Mouse (Mus musculus) ES-Bruce4 (cell line): ENCODE measurements around the gene Clec1b. TPM values are rescaled to one million over a fixed set of nuclear protein-coding genes. Genes with fewer than 3 reads are reported as not detected.

Experiments
- H3K27ac ChIP-seq: 2 replicates; pipeline ENCODE4 v1.5.1; 2012; ENCODE audit warnings: low read length, inconsistent platforms; ENCODE audit not compliant: insufficient read depth
- H3K27me3 ChIP-seq: 2 replicates; pipeline ENCODE4 v1.6.1; 2012; ENCODE audit warnings: mild to moderate bottlenecking, low read length, inconsistent platforms; ENCODE audit not compliant: control insufficient read depth, poor library complexity, insufficient read depth, severe bottlenecking
- H3K36me3 ChIP-seq: 2 replicates; pipeline ENCODE4 v1.6.1; 2012; ENCODE audit warnings: inconsistent platforms, mild to moderate bottlenecking, low read length, moderate library complexity; ENCODE audit not compliant: control insufficient read depth, poor library complexity, insufficient read depth, severe bottlenecking
- H3K4me1 ChIP-seq: one replicate; pipeline ENCODE4 v1.8.1; 2011; ENCODE audit warnings: low read length; ENCODE audit not compliant: control insufficient read depth, insufficient read depth
- H3K4me3 ChIP-seq: 2 replicates; pipeline ENCODE4 v1.5.1; 2011; ENCODE audit warnings: low read depth, mild to moderate bottlenecking, low read length
- H3K9ac ChIP-seq: 2 replicates; pipeline ENCODE4 v1.6.1; 2012; ENCODE audit warnings: low read depth, mild to moderate bottlenecking, inconsistent platforms; ENCODE audit not compliant: poor library complexity, severe bottlenecking
- H3K9me3 ChIP-seq: replicated peaks from 2 replicates; pipeline ENCODE4 v1.6.1; 2012; ENCODE audit warnings: mild to moderate bottlenecking, low read length, inconsistent platforms; ENCODE audit not compliant: control insufficient read depth, poor library complexity, insufficient read depth, severe bottlenecking
- CTCF ChIP-seq: IDR thresholded peaks from one replicate; pipeline ENCODE4 v1.8.1; 2011; ENCODE audit warnings: low read depth, low read length
- EP300 ChIP-seq: IDR thresholded peaks from 2 replicates; pipeline ENCODE4 v1.6.1; 2011; ENCODE audit warnings: low read depth, low read length; ENCODE audit not compliant: insufficient read depth
- POLR2A ChIP-seq: IDR thresholded peaks from one replicate; pipeline ENCODE4 v1.8.1; 2011; ENCODE audit warnings: low read length; ENCODE audit not compliant: insufficient read depth
- polyA plus RNA-seq: library from polyadenylated mRNA; stranded (reverse); fragments of >200 nt; gene quantifications from 2 replicates; pipeline ENCODE4 v1.2.4, GENCODE M21; 2011; ENCODE audit warnings: low read depth; ENCODE audit not compliant: missing spikeins, insufficient read depth, insufficient read length

The Clec1b gene
- polyA plus RNA-seq, 1 experiment: not detected

- no peaks in the 10 kb centered on the region for H3K36me3 ChIP-seq
- H3K27ac ChIP-seq: no peak overlapping the region
- no peak overlapping the region for H3K4me3 ChIP-seq
- no peak overlapping the region for H3K9ac ChIP-seq
- no peak for TF ChIP-seq CTCF
- TF ChIP-seq EP300: no peak
- no peak for TF ChIP-seq POLR2A
- H3K4me1 ChIP-seq: no peaks in the 10 kb centered on the region
- H3K9me3 ChIP-seq: no peaks in the 10 kb centered on the region
- H3K27me3 ChIP-seq: no peaks in the 10 kb centered on the region
These were observed 13.6 kb upstream of the Clec1b start for GRCm38 (mm10) chr6:129383466-129383865.

- Histone ChIP-seq H3K4me3 (no peak overlapping the region), H3K27ac (no peak overlapping the region), H3K36me3 (no peaks in the 10 kb centered on the region), H3K9ac (no peak overlapping the region), H3K4me1 (no peaks in the 10 kb centered on the region), H3K27me3 (no peaks in the 10 kb centered on the region), H3K9me3 (no peaks in the 10 kb centered on the region)
- TF ChIP-seq CTCF (no peak), EP300 (no peak), POLR2A (no peak)
These were observed 12.1 kb upstream of the Clec1b start for GRCm38 (mm10) chr6:129385000-129385399.

- H3K27me3 ChIP-seq: no peaks in the 10 kb centered on the region
- H3K9me3 ChIP-seq: no peaks in the 10 kb centered on the region
- H3K9ac ChIP-seq: no peak within 1 kb of the TSS
- TF ChIP-seq POLR2A (no peak), CTCF (no peak), EP300 (no peak)
- no peak within 1 kb of the TSS for H3K4me3 ChIP-seq
- H3K36me3 ChIP-seq: no peaks in the 10 kb centered on the region
- no peaks in the 10 kb centered on the region for H3K4me1 ChIP-seq
- H3K27ac ChIP-seq: no peak within 1 kb of the TSS
These were observed 11.3 kb upstream of the Clec1b start, which contains the start of gene Clec12b for GRCm38 (mm10) chr6:129385774-129386173. Gene Clec12b, minus strand, starts transcription at chr6:129385874.

GRCm38 (mm10) chr6:129393087-129393720 lies 3.9 kb upstream of the Clec1b start:
- Histone ChIP-seq H3K4me1 (no peaks in the 10 kb centered on the region), H3K9me3 (no peaks in the 10 kb centered on the region), H3K27ac (no peak overlapping the region), H3K4me3 (no peak overlapping the region), H3K36me3 (no peaks in the 10 kb centered on the region), H3K9ac (no peak overlapping the region), H3K27me3 (no peaks in the 10 kb centered on the region)
- no peak for TF ChIP-seq EP300
- TF ChIP-seq POLR2A: no peak
- TF ChIP-seq CTCF: no peak

GRCm38 (mm10) chr6:129393732-129394131 lies 3.4 kb upstream of the Clec1b start:
- Histone ChIP-seq H3K4me3 (no peak overlapping the region), H3K27me3 (no peaks in the 10 kb centered on the region), H3K27ac (no peak overlapping the region), H3K9me3 (no peaks in the 10 kb centered on the region), H3K4me1 (no peaks in the 10 kb centered on the region), H3K36me3 (no peaks in the 10 kb centered on the region), H3K9ac (no peak overlapping the region)
- TF ChIP-seq EP300: no peak
- no peak for TF ChIP-seq POLR2A
- TF ChIP-seq CTCF: no peak

GRCm38 (mm10) chr6:129399945-129400344 lies 2.8 kb downstream of the Clec1b start:
- TF ChIP-seq EP300 (no peak), POLR2A (no peak)
- Histone ChIP-seq H3K9me3 (no peaks in the 10 kb centered on the region), H3K27ac (no peak overlapping the region), H3K27me3 (no peaks in the 10 kb centered on the region), H3K36me3 (no peaks in the 10 kb centered on the region), H3K4me3 (no peak overlapping the region), H3K9ac (no peak overlapping the region), H3K4me1 (no peaks in the 10 kb centered on the region)
